15 mouse cellular contexts compared by ENCODE assay signal in genomic region chr6:33763245-33763644, GRCm38 (mm10).
DNase-seq lines count a peak whose midpoint lies in the region; ATAC-seq and TF ChIP-seq lines count a peak whose summit lies in the region.
"Had no signal": no experiment of that assay in that cellular context is flagged by ENCODE, and none has a peak within 500 bp of the region (broad histone marks: within the 10 kb centered on the region; RNA-seq: fewer than 3 reads in every experiment).

No protein-coding gene starts in this region.

- peak overlapping the region; percentile 10; the same call in 1 of the 2 replicates for H3K27ac ChIP-seq in cerebellum, adult 2 months (ENCODE audit: insufficient read depth, low read length)
- no peak overlapping the region for H3K27ac ChIP-seq in midbrain, embryonic 11.5 days (ENCODE audit: low read depth, low read length)
- H3K27ac ChIP-seq: forebrain, embryonic 12.5 days; limb, embryonic 10.5 days; liver, embryonic 14.5 days had no signal

- ATAC-seq in cerebellum, adult (ENCODE audit: insufficient number of reproducible peaks, low FRiP score, low TSS enrichment): no peak
- ATAC-seq in midbrain, embryonic 11.5 days (ENCODE audit: low FRiP score): no peak
- ATAC-seq: intestine, embryonic 16.5 days; midbrain, embryonic 15.5 days had no signal

- no peak for TF ChIP-seq CTCF in cerebellum, adult 2 months (IDR thresholded peaks at IDR 0.05; ENCODE audit: borderline replicate concordance, insufficient read depth, low read depth, low read length)

- peak; percentile 20 to 34 for DNase-seq in cerebellum, adult 2 months
- peak; percentile 18 to 24 for DNase-seq in cerebellum, postnatal 10 days
- DNase-seq in layer of hippocampus, adult 8-10 months (ENCODE audit: low spot score in 2 of 2): peak; percentile 56 to 72
- DNase-seq in left cerebral cortex, postnatal 10 days (ENCODE audit: extremely low spot score in 1 of 2, low spot score in 2 of 2): peak; percentile 36 to 53
- DNase-seq in midbrain, embryonic 11.5 days (ENCODE audit: low spot score, missing footprints): no peak
- no peak for DNase-seq in lung, postnatal 36 days
- DNase-seq in kidney, adult 11 months: no peak
- DNase-seq: adrenal gland, postnatal 25 days had no signal

- intact Hi-C loops in left cerebral cortex, postnatal 10 days (cut with DNase I): no loop called here

- H3K4me1 ChIP-seq in cerebellum, adult 2 months (ENCODE audit: control insufficient read depth, insufficient read depth, low read length): peaks cover 16% of the 10 kb centered on the region
- no peaks in the 10 kb centered on the region for H3K4me1 ChIP-seq in midbrain, embryonic 11.5 days (ENCODE audit: control insufficient read depth, insufficient read depth, low read length)
- H3K4me1 ChIP-seq: forebrain, embryonic 12.5 days; limb, embryonic 10.5 days had no signal

- H3K36me3 ChIP-seq in midbrain, embryonic 11.5 days (ENCODE audit: control insufficient read depth, insufficient read depth, low read length): no peaks in the 10 kb centered on the region
- H3K36me3 ChIP-seq: forebrain, embryonic 12.5 days; limb, embryonic 10.5 days; midbrain, embryonic 15.5 days; neural tube, embryonic 13.5 days had no signal

- H3K4me3 ChIP-seq in cerebellum, adult 2 months (replicated peaks; ENCODE audit: insufficient read depth, low read depth, low read length): no peak overlapping the region
- no peak overlapping the region for H3K4me3 ChIP-seq in midbrain, embryonic 11.5 days (ENCODE audit: low read depth, low read length)
- H3K4me3 ChIP-seq: forebrain, embryonic 12.5 days; limb, embryonic 10.5 days; midbrain, embryonic 15.5 days; neural tube, embryonic 13.5 days had no signal

- WGBS in cerebellum, adult 2 months: 25% methylated on average over 4 of the region's 4 CpGs
- WGBS in midbrain, embryonic 11.5 days: 85% methylated on average over 4 of the region's 4 CpGs

- TF ChIP-seq POLR2A in cerebellum, adult 2 months (IDR thresholded peaks at IDR 0.05; ENCODE audit: borderline replicate concordance, insufficient read depth, low read length): no peak

- H3K27me3 ChIP-seq in cerebellum, adult 2 months (ENCODE audit: control insufficient read depth, insufficient read depth, low read length): no peaks in the 10 kb centered on the region
- no peaks in the 10 kb centered on the region for H3K27me3 ChIP-seq in midbrain, embryonic 11.5 days (ENCODE audit: control insufficient read depth, insufficient read depth, low read length)
- H3K27me3 ChIP-seq: forebrain, embryonic 12.5 days; midbrain, embryonic 15.5 days; neural tube, embryonic 13.5 days had no signal

- H3K9me3 ChIP-seq in midbrain, embryonic 11.5 days (ENCODE audit: control insufficient read depth, low read length): no peaks in the 10 kb centered on the region
- H3K9me3 ChIP-seq: forebrain, embryonic 12.5 days; limb, embryonic 10.5 days; midbrain, embryonic 15.5 days; neural tube, embryonic 13.5 days had no signal

- no peak overlapping the region for H3K4me2 ChIP-seq in midbrain, embryonic 11.5 days
- H3K4me2 ChIP-seq: forebrain, embryonic 12.5 days; midbrain, embryonic 15.5 days; neural tube, embryonic 13.5 days had no signal

- H3K9ac ChIP-seq in midbrain, embryonic 11.5 days (ENCODE audit: low read length): no peak overlapping the region
- H3K9ac ChIP-seq: forebrain, embryonic 12.5 days; liver, embryonic 14.5 days; midbrain, embryonic 15.5 days; neural tube, embryonic 13.5 days had no signal

Comparison
In these comparisons a context has a peak if more than half of its experiments do, and no peak if none do; other contexts are left out.
1. DNase-seq: peak in cerebellum, adult 2 months (2 of 2), cerebellum, postnatal 10 days (2 of 2), layer of hippocampus, adult 8-10 months (2 of 2) and left cerebral cortex, postnatal 10 days (2 of 2); none in midbrain, embryonic 11.5 days (single experiment), lung, postnatal 36 days (single experiment) and kidney, adult 11 months (single experiment).